Mouse (Mus musculus) liver, adult 2 months (tissue): ENCODE data around the gene Yrdc. TPM values are rescaled to one million over a fixed set of nuclear protein-coding genes. Genes with fewer than 3 reads are reported as not detected.

Source experiments
- DNase-seq: peaks from one replicate; pipeline ENCODE4 v3.0.0-alpha.2; 2011; ENCODE audit warnings: low read depth, low spot score; ENCODE audit errors: extremely low read depth
- H3K27ac ChIP-seq: fragments of 200-500 bp; replicated peaks from 2 replicates; pipeline ENCODE4 v1.5.1; 2012; ENCODE audit warnings: low read depth, mild to moderate bottlenecking, control low read depth, inconsistent platforms, low read length; ENCODE audit not compliant: insufficient read depth
- H3K27me3 ChIP-seq: fragments of 200-500 bp; 2 replicates; pipeline ENCODE4 v1.6.1; 2012; ENCODE audit warnings: mild to moderate bottlenecking, moderate library complexity, low read length, inconsistent platforms; ENCODE audit not compliant: control insufficient read depth, insufficient read depth
- H3K36me3 ChIP-seq: fragments of 200-500 bp; 2 replicates; pipeline ENCODE4 v1.6.1; 2012; ENCODE audit warnings: low read length, inconsistent platforms; ENCODE audit not compliant: control insufficient read depth, insufficient read depth
- H3K4me1 ChIP-seq: fragments of 200-500 bp; 2 replicates; pipeline ENCODE4 v1.6.1; 2011; ENCODE audit warnings: low read length; ENCODE audit not compliant: control insufficient read depth, insufficient read depth
- H3K4me3 ChIP-seq: fragments of 200-500 bp; 2 replicates; pipeline ENCODE4 v1.5.1; 2011; ENCODE audit warnings: low read depth, mild to moderate bottlenecking, control low read depth, low read length, moderate library complexity; ENCODE audit not compliant: insufficient read depth
- H3K79me2 ChIP-seq: fragments of 200-500 bp; 2 replicates; pipeline ENCODE4 v1.6.1; 2012; ENCODE audit warnings: inconsistent platforms, mild to moderate bottlenecking, low read length, moderate library complexity; ENCODE audit not compliant: control insufficient read depth, insufficient read depth
- H3K9ac ChIP-seq: fragments of 200-500 bp; 2 replicates; pipeline ENCODE4 v1.6.1; 2012; ENCODE audit warnings: low read depth, mild to moderate bottlenecking, control low read depth, inconsistent platforms, low read length
- CTCF ChIP-seq: fragments of 200-500 bp; IDR thresholded peaks from 2 replicates; pipeline ENCODE4 v1.5.1; 2011; ENCODE audit warnings: low read depth, low read length, control low read depth
- POLR2A ChIP-seq: fragments of 200-500 bp; IDR thresholded peaks from 2 replicates; pipeline ENCODE4 v1.6.1; 2011; ENCODE audit warnings: low read length, control low read depth; ENCODE audit not compliant: insufficient read depth; ENCODE audit errors: extremely low read depth
- WGBS: fragments of 180-500 bp; shearing (Covaris S2); methylation state at CpG from one replicate; pipeline ENCODE4 v1.1.7; 2018; 5-methylcytosine and 5-hydroxymethylcytosine counted together
- polyA plus RNA-seq: library from polyadenylated mRNA; depleted of rRNA; stranded (reverse); fragments of >200 nt; gene quantifications from 2 replicates; pipeline ENCODE4 v1.2.3, GENCODE M21; 2012; rRNA removed
- total RNA-seq: library from RNA; depleted of rRNA; stranded (reverse); fragments of >200 nt; gene quantifications from 2 replicates; pipeline ENCODE4 v1.2.3, GENCODE M21; 2014; rRNA removed

Gene Yrdc
- total and polyA plus RNA-seq, 2 experiments = 17.0 to 36.9 TPM

GRCm38 (mm10) chr4:124898428-124898827 is 47.9 kb downstream of the Yrdc start:
- Histone ChIP-seq H3K36me3 (no peaks in the 10 kb centered on the region), H3K4me3 (no peak overlapping the region), H3K9ac (no peak overlapping the region), H3K27me3 (peaks cover 10% of the 10 kb centered on the region), H3K4me1 (no peaks in the 10 kb centered on the region), H3K79me2 (no peaks in the 10 kb centered on the region), H3K27ac (no peak overlapping the region)
- WGBS = 75% methylated on average over 10 of the region's 10 CpGs
- TF ChIP-seq POLR2A (no peak), CTCF (no peak)
- DNase-seq = no peak

DNA sequence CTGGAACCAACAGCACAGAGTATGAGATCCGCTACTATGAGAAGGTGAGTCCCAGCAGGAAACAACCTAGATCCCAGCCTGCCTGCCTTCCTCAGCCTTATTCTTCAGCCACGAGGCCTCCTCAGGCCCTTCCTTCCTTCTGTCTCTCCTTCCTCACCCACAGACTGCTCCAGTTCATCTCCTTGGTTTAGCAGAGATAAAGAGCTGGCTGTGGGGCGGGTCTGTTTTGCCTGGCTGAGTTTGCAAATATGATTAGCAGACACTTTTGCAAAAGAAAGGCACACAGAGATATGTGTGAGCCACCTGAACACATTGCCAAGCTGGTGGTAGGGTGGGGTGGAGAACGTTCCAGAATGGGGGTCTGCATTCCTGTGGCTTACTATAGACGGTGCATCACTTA is 49.4 kb downstream of the Yrdc start:
- no peak for DNase-seq

More for the DNA sequence above, 49.4 kb downstream of the Yrdc start:
- peaks cover 1% of the 10 kb centered on the region; the same call in 1 of the 2 replicates for H3K27me3 ChIP-seq
- WGBS = 46% methylated on average over 5 of the region's 5 CpGs
- no peak for TF ChIP-seq POLR2A
- H3K79me2 ChIP-seq = no peaks in the 10 kb centered on the region
- H3K9ac ChIP-seq = no peak overlapping the region
- no peak overlapping the region for H3K27ac ChIP-seq
- no peak overlapping the region for H3K4me3 ChIP-seq
- no peaks in the 10 kb centered on the region for H3K36me3 ChIP-seq
- no peaks in the 10 kb centered on the region for H3K4me1 ChIP-seq

Other genes starting within 250 kb of the Yrdc start
- gene 3100002H09Rik, start 239.9 kb upstream of the Yrdc start, total RNA-seq = not detected in 2 replicates
- gene 3100002H09Rik, start 239.9 kb upstream of the Yrdc start, polyA plus RNA-seq = not detected in 2 replicates
- gene Pou3f1, start 193.9 kb upstream of the Yrdc start, total RNA-seq = not detected in 2 replicates
- gene Pou3f1, start 193.9 kb upstream of the Yrdc start, polyA plus RNA-seq = 0.02 TPM in 1 of 2 replicates, not detected in the other
- 9.3 and 11.6 TPM in 2 replicates for gene Utp11, start 157.1 kb upstream of the Yrdc start, total RNA-seq
- gene Utp11, start 157.1 kb upstream of the Yrdc start, polyA plus RNA-seq = 4.2 and 5.5 TPM in 2 replicates
- gene Fhl3, start 150.0 kb upstream of the Yrdc start, total RNA-seq = 0.20 and 0.28 TPM in 2 replicates
- gene Fhl3, start 150.0 kb upstream of the Yrdc start, polyA plus RNA-seq = 0.95 and 1.5 TPM in 2 replicates
- 12.1 and 15.1 TPM in 2 replicates for gene Sf3a3, start 135.9 kb upstream of the Yrdc start, total RNA-seq
- 5.5 and 6.6 TPM in 2 replicates for gene Sf3a3, start 135.9 kb upstream of the Yrdc start, polyA plus RNA-seq
- gene Inpp5b, start 108.8 kb upstream of the Yrdc start, total RNA-seq = 15.3 and 15.8 TPM in 2 replicates
- 24.1 and 25.7 TPM in 2 replicates for gene Inpp5b, start 108.8 kb upstream of the Yrdc start, polyA plus RNA-seq
- gene Mtf1, start 48.6 kb upstream of the Yrdc start, total RNA-seq = 4.3 and 5.5 TPM in 2 replicates
- gene Mtf1, start 48.6 kb upstream of the Yrdc start, polyA plus RNA-seq = 5.1 and 6.0 TPM in 2 replicates
- 35.5 and 41.5 TPM in 2 replicates for gene 1110065P20Rik, start 517 bp downstream of the Yrdc start, total RNA-seq
- gene 1110065P20Rik, start 517 bp downstream of the Yrdc start, polyA plus RNA-seq = 43.5 and 49.9 TPM in 2 replicates
- gene Maneal, start 11.5 kb downstream of the Yrdc start, total RNA-seq = under 0.01 TPM in 1 of 2 replicates, not detected in the other
- gene Maneal, start 11.5 kb downstream of the Yrdc start, polyA plus RNA-seq = not detected in 2 replicates
- not detected in 2 replicates for gene Epha10, start 30.2 kb downstream of the Yrdc start, total RNA-seq
- not detected in 2 replicates for gene Epha10, start 30.2 kb downstream of the Yrdc start, polyA plus RNA-seq
- 3.4 and 4.1 TPM in 2 replicates for gene 9930104L06Rik, start 86.4 kb downstream of the Yrdc start, total RNA-seq
- 4.7 and 9.2 TPM in 2 replicates for gene 9930104L06Rik, start 86.4 kb downstream of the Yrdc start, polyA plus RNA-seq
- 0.37 and 1.0 TPM in 2 replicates for gene Cdca8, start 88.6 kb downstream of the Yrdc start, total RNA-seq
- 0.67 and 0.91 TPM in 2 replicates for gene Cdca8, start 88.6 kb downstream of the Yrdc start, polyA plus RNA-seq
- 0.09 TPM in 1 of 2 replicates, not detected in the other for gene Rspo1, start 135.8 kb downstream of the Yrdc start, total RNA-seq
- gene Rspo1, start 135.8 kb downstream of the Yrdc start, polyA plus RNA-seq = 0.37 and 0.56 TPM in 2 replicates
- gene Gnl2, start 165.9 kb downstream of the Yrdc start, total RNA-seq = 19.3 and 22.0 TPM in 2 replicates
- 7.1 and 13.7 TPM in 2 replicates for gene Gnl2, start 165.9 kb downstream of the Yrdc start, polyA plus RNA-seq
- 0.09 TPM in 1 of 2 replicates, not detected in the other for gene Dnali1, start 215.0 kb downstream of the Yrdc start, total RNA-seq
- gene Dnali1, start 215.0 kb downstream of the Yrdc start, polyA plus RNA-seq = 0.05 TPM in 1 of 2 replicates, not detected in the other
- gene Snip1, start 216.0 kb downstream of the Yrdc start, total RNA-seq = 7.5 and 7.6 TPM in 2 replicates
- gene Snip1, start 216.0 kb downstream of the Yrdc start, polyA plus RNA-seq = 6.1 and 6.9 TPM in 2 replicates
- gene Meaf6, start 234.5 kb downstream of the Yrdc start, total RNA-seq = 4.7 and 4.9 TPM in 2 replicates
- gene Meaf6, start 234.5 kb downstream of the Yrdc start, polyA plus RNA-seq = 5.2 and 5.9 TPM in 2 replicates